Mouse (Mus musculus) left cerebral cortex, adult 9 months (tissue): ENCODE measurements around the gene Kbtbd13.

Experiments
- DNase-seq, 2 experiments: peaks; one replicate each; pipeline ENCODE4 v3.0.0; 2022; ENCODE audit warnings: low spot score in 2 of 2

Gene Kbtbd13

GRCm38 (mm10) chr9:65391613-65391964 lies at the start of gene Kbtbd13:
TSS of gene Kbtbd13 (minus strand) at chr9:65391652.
- DNase-seq = no peak

GRCm38 (mm10) chr9:65435671-65436301 lies 44.3 kb upstream of the Kbtbd13 start, which contains the start of gene Mtfmt:
TSS of gene Mtfmt (plus strand) at chr9:65435782.
- peak; percentile 66 to 91 for DNase-seq

- no peak for DNase-seq
These were observed 43.8 kb upstream of the Kbtbd13 start for GRCm38 (mm10) chr9:65435211-65435610.

- DNase-seq = peak in 1 of 2 experiments; percentile 27
These were observed 42.7 kb upstream of the Kbtbd13 start for GRCm38 (mm10) chr9:65434140-65434539.

GRCm38 (mm10) chr9:65432236-65432635 lies 40.8 kb upstream of the Kbtbd13 start:
- peak; percentile 33 to 93 for DNase-seq

GRCm38 (mm10) chr9:65430921-65431320 lies 39.5 kb upstream of the Kbtbd13 start:
- DNase-seq = no peak

GRCm38 (mm10) chr9:65430401-65430800 lies 38.9 kb upstream of the Kbtbd13 start:
- no peak for DNase-seq

- DNase-seq = no peak
These were observed 36.6 kb upstream of the Kbtbd13 start for GRCm38 (mm10) chr9:65428003-65428402.

GRCm38 (mm10) chr9:65427511-65427910 lies 36.1 kb upstream of the Kbtbd13 start:
- no peak for DNase-seq

GRCm38 (mm10) chr9:65424393-65424792 lies 32.9 kb upstream of the Kbtbd13 start:
- no peak for DNase-seq

GRCm38 (mm10) chr9:65422760-65423501 lies 31.5 kb upstream of the Kbtbd13 start, which contains the start of gene Slc51b:
TSS of gene Slc51b (minus strand) at chr9:65422955.
- no peak for DNase-seq

GRCm38 (mm10) chr9:65419633-65420032 lies 28.2 kb upstream of the Kbtbd13 start:
- DNase-seq = no peak

GRCm38 (mm10) chr9:65417738-65418137 lies 26.3 kb upstream of the Kbtbd13 start:
- no peak for DNase-seq

GRCm38 (mm10) chr9:65411326-65411725 lies 19.9 kb upstream of the Kbtbd13 start:
- DNase-seq = no peak

GRCm38 (mm10) chr9:65410378-65410777 lies 18.9 kb upstream of the Kbtbd13 start:
- DNase-seq = no peak

GRCm38 (mm10) chr9:65408871-65409295 lies 17.4 kb upstream of the Kbtbd13 start:
- no peak for DNase-seq

GRCm38 (mm10) chr9:65407861-65408260 lies 16.4 kb upstream of the Kbtbd13 start:
- DNase-seq = no peak

- no peak for DNase-seq
These were observed 15.9 kb upstream of the Kbtbd13 start for GRCm38 (mm10) chr9:65407327-65407726.

- no peak for DNase-seq
These were observed 13.7 kb upstream of the Kbtbd13 start for GRCm38 (mm10) chr9:65405184-65405449.

- peak in 1 of 2 experiments; percentile 75 for DNase-seq
These were observed 13.1 kb upstream of the Kbtbd13 start for GRCm38 (mm10) chr9:65404331-65405183.

GRCm38 (mm10) chr9:65399934-65400333 lies 8.5 kb upstream of the Kbtbd13 start:
- DNase-seq = no peak

- DNase-seq = peak in 1 of 2 experiments; percentile 34
These were observed 6.8 kb upstream of the Kbtbd13 start, which contains the start of gene Rasl12 for GRCm38 (mm10) chr9:65398279-65398678. TSS of gene Rasl12 (plus strand) at chr9:65398506.
